In the genomic region with DNA sequence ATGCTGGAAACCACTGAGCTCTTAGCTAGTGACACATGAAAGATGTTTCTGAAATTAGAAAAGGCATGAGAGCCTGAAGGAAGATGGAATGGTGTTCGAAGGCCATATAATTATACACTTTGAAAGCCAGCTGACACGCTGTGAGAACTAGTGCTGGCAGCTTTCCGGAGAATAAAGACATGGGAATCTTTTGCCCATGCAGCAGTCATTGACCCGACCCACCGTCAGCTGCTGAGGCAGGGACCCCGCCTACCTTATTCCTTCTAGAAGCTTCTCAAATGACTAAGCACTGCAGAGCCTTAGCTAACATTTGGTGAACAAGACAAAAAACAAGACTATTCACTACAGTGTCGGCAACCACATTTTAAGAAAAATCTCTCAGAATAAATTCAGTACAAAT, we compare ENCODE assay signal across 17 mouse cellular contexts. TPM values are rescaled to one million over a fixed set of nuclear protein-coding genes. Genes with fewer than 3 reads are reported as not detected.
A peak's percentile ranks its signal among the peaks of the same experiment; 100 is the strongest.
DNase-seq lines count a peak whose midpoint lies in the region; ATAC-seq lines count a peak whose summit lies in the region.
"Had no signal": no experiment of that assay in that cellular context is flagged by ENCODE, and none has a peak within 500 bp of the region (broad histone marks: within the 10 kb centered on the region; RNA-seq: fewer than 3 reads in every experiment).

No protein-coding gene starts in this region.

- H3K27ac ChIP-seq in forebrain, embryonic 16.5 days (ENCODE audit: low read length): peak overlapping the region; percentile 85
- no peak overlapping the region for H3K27ac ChIP-seq in forebrain, embryonic 10.5 days
- H3K27ac ChIP-seq in intestine, embryonic 15.5 days: no peak overlapping the region
- H3K27ac ChIP-seq: midbrain, embryonic 13.5 days had no signal

- no peak overlapping the region for H3K4me3 ChIP-seq in forebrain, embryonic 16.5 days (replicated peaks; ENCODE audit: low read length)
- H3K4me3 ChIP-seq in forebrain, embryonic 10.5 days: no peak overlapping the region
- H3K4me3 ChIP-seq in intestine, embryonic 15.5 days (replicated peaks): no peak overlapping the region
- H3K4me3 ChIP-seq: midbrain, embryonic 13.5 days had no signal

- no peak overlapping the region for H3K9ac ChIP-seq in forebrain, embryonic 16.5 days (replicated peaks; ENCODE audit: low read depth, low read length)
- no peak overlapping the region for H3K9ac ChIP-seq in intestine, embryonic 15.5 days
- H3K9ac ChIP-seq: midbrain, embryonic 13.5 days had no signal

- peaks cover 14% of the 10 kb centered on the region for H3K4me1 ChIP-seq in forebrain, embryonic 16.5 days (replicated peaks; ENCODE audit: control insufficient read depth, insufficient read depth, low read length)
- no peaks in the 10 kb centered on the region for H3K4me1 ChIP-seq in forebrain, embryonic 10.5 days
- H3K4me1 ChIP-seq in intestine, embryonic 15.5 days (replicated peaks): no peaks in the 10 kb centered on the region
- H3K4me1 ChIP-seq: midbrain, embryonic 13.5 days had no signal

- H3K27me3 ChIP-seq in forebrain, embryonic 16.5 days (replicated peaks; ENCODE audit: control insufficient read depth, insufficient read depth, low read length): no peaks in the 10 kb centered on the region
- no peaks in the 10 kb centered on the region for H3K27me3 ChIP-seq in forebrain, embryonic 10.5 days (ENCODE audit: poor library complexity, severe bottlenecking)
- H3K27me3 ChIP-seq in intestine, embryonic 15.5 days (replicated peaks): no peaks in the 10 kb centered on the region
- H3K27me3 ChIP-seq: midbrain, embryonic 13.5 days had no signal

- no peak for DNase-seq in forebrain, embryonic 10.5 days (ENCODE audit: extremely low spot score, low spot score)
- peak; percentile 73 for DNase-seq in brain, adult 2 months (ENCODE audit: low read depth, low spot score)
- peak; percentile 31 to 62 for DNase-seq in frontal cortex, postnatal 36 days (ENCODE audit: low spot score in 2 of 2)
- peak; percentile 54 to 69 for DNase-seq in right cerebral cortex, postnatal 10 days (ENCODE audit: low spot score in 2 of 2)
- DNase-seq in neural tube, embryonic 10.5 days (ENCODE audit: extremely low spot score, low spot score): no peak
- DNase-seq: adrenal gland, postnatal 25 days; B cell, adult 2 months; cerebellum, adult 2 months; gastrocnemius, postnatal 36 days; kidney, adult 18-20 months; kidney, postnatal 10 days; liver; lung, postnatal 10 days; thymus, postnatal 4 days had no signal

- 0 out of 2 replicates have a peak, but pooled peaks have one; percentile 24 for ATAC-seq in forebrain, embryonic 16.5 days
- ATAC-seq in intestine, embryonic 15.5 days: no peak
- ATAC-seq: midbrain, embryonic 13.5 days had no signal

- WGBS in forebrain, embryonic 16.5 days: 62% methylated on average over 7 of the region's 7 CpGs
- WGBS in forebrain, embryonic 10.5 days: 92% methylated on average over 7 of the region's 7 CpGs
- WGBS in intestine, embryonic 15.5 days: 92% methylated on average over 7 of the region's 7 CpGs

- peak overlapping the region; percentile 40; the same call in 1 of the 2 replicates for H3K4me2 ChIP-seq in forebrain, embryonic 16.5 days (ENCODE audit: low read length)
- H3K4me2 ChIP-seq in intestine, embryonic 15.5 days (replicated peaks): no peak overlapping the region
- H3K4me2 ChIP-seq: midbrain, embryonic 13.5 days had no signal

- no peaks in the 10 kb centered on the region for H3K9me3 ChIP-seq in forebrain, embryonic 16.5 days (ENCODE audit: control insufficient read depth, low read length)
- no peaks in the 10 kb centered on the region for H3K9me3 ChIP-seq in forebrain, embryonic 10.5 days
- H3K9me3 ChIP-seq in intestine, embryonic 15.5 days: no peaks in the 10 kb centered on the region
- H3K9me3 ChIP-seq: midbrain, embryonic 13.5 days had no signal

- H3K36me3 ChIP-seq in forebrain, embryonic 16.5 days (ENCODE audit: control insufficient read depth, insufficient read depth): peaks cover 10% of the 10 kb centered on the region
- H3K36me3 ChIP-seq in forebrain, embryonic 10.5 days (replicated peaks): peaks cover 61% of the 10 kb centered on the region
- no peaks in the 10 kb centered on the region for H3K36me3 ChIP-seq in intestine, embryonic 15.5 days

RNA-seq across cellular contexts. Expression of gene Gfpt2, which starts 25.7 kb away (rescaled TPM):
- 13.3 and 16.6 TPM in 2 replicates for polyA plus RNA-seq in forebrain, embryonic 16.5 days (2015; fragmentation: Nextera tagmentation; extraction: Ambion mirVana)
- 25.8 TPM in 2 replicates for polyA plus RNA-seq in forebrain, embryonic 10.5 days (2016; fragmentation: Nextera tagmentation; extraction: Ambion mirVana)
- 6.5 and 6.7 TPM in 2 replicates for polyA plus RNA-seq in intestine, embryonic 15.5 days (2015; fragmentation: Nextera tagmentation; extraction: Ambion mirVana)

RNA-seq across cellular contexts. Expression of gene Mapk9, which starts 26.9 kb away (rescaled TPM):
- 45.7 and 48.5 TPM in 2 replicates for polyA plus RNA-seq in forebrain, embryonic 16.5 days (2015; fragmentation: Nextera tagmentation; extraction: Ambion mirVana)
- 21.8 and 23.8 TPM in 2 replicates for polyA plus RNA-seq in forebrain, embryonic 10.5 days (2016; fragmentation: Nextera tagmentation; extraction: Ambion mirVana)
- 29.9 and 32.1 TPM in 2 replicates for polyA plus RNA-seq in intestine, embryonic 15.5 days (2015; fragmentation: Nextera tagmentation; extraction: Ambion mirVana)

Comparison
In these comparisons a context has a peak if more than half of its experiments do, and no peak if none do; other contexts are left out.
1. DNase-seq: peak in brain, adult 2 months (single experiment), frontal cortex, postnatal 36 days (2 of 2) and right cerebral cortex, postnatal 10 days (2 of 2); none in forebrain, embryonic 10.5 days (single experiment) and neural tube, embryonic 10.5 days (single experiment).